Mouse (Mus musculus) ovary, adult 18-20 months (tissue): ENCODE measurements around the gene Mzf1.

Experiments used
- DNase-seq: peaks from one replicate; pipeline ENCODE4 v3.0.0; 2022; ENCODE audit warnings: low spot score, mixed read lengths

Mzf1 gene

DNA sequence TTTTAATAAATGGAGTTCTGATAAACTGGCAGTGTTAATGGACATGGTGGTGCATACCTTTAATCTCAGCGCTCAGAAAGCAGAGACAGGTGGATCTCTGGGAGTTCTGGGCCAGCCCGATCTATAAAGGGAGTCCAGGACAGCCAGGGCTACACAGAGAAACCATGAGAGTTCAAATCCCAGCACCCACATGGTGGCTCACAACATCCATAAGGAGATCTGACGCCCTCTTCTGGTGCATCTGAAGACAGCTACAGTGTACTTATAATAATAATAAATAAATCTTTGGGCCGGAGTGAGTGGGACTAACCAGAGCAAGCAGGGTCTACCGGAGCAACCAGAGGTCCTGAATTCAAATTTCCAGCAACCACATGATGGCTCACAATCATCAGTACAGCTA, 51.2 kb downstream of the Mzf1 start:
- DNase-seq = no peak

DNA sequence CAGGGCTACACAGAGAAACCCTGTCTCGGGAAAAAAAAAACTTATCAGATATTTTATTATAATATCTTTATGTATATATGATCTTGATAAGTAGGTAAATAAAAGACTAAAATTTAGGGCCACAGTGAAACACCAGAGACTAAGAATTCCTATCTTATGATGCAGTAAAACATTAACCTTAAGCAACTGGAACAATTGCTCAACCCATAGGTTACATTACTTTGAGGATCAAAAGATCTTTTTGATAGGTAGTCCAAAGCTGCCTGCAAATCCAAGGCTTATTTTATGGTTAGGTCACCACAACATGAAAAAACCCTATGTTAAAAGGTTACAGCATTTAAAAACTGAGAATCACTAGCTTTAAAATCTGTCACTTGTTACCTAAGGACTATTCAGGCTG, 53.0 kb downstream of the Mzf1 start:
- no peak for DNase-seq

- no peak for DNase-seq
Observed at GRCm38 (mm10) chr7:12998851-12999250, 55.7 kb downstream of the Mzf1 start, which contains the start of gene Trim28. TSS of gene Trim28 (plus strand) at chr7:12999114.

GRCm38 (mm10) chr7:12998053-12998452, 56.5 kb downstream of the Mzf1 start, which contains the start of gene Slc27a5:
TSS of gene Slc27a5 (minus strand) at chr7:12998192.
- DNase-seq = no peak

DNA sequence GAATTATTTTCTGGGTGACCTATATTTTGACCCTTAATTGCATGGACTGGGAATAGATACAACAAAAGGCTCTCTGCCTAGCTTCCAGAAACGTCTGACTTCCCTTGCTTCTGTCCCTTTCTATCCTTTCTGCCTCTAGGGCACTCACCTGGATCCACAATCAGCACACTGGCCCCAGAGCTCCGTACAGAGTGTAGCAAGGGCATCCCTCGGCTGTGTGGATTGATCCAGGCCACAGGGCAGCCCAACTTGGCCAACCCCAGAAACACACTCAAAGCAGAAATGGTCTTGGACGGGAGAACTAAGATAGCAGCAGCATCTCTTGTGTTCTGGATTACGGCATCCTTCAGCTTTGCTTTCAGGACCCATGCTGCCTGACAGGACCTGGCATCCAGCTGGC, 57.3 kb downstream of the Mzf1 start:
- no peak for DNase-seq

DNA sequence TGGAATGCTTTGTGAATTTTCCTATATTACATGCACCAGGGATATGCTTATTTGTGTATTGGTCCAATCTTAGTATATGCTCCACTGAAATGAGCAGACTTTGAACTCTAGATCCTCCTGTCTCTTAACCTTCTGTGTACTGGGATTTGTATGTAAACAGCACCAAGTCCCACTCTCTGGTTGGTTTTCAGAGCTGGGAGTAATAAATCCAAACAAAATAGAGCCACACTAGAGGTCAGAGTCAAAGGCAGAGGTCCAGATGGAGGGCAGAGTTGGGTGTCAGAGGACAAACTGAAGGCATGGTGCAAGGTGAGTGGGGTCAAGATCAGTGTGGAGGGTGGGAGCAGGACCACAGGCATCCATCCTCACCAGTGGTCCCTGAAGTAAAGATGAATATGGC, 58.7 kb downstream of the Mzf1 start:
- no peak for DNase-seq

- DNase-seq = no peak
Observed at GRCm38 (mm10) chr7:12993148-12993547, 61.4 kb downstream of the Mzf1 start.
